Mouse (Mus musculus) ES-Bruce4 (cell line): ENCODE results near the gene Smo.

Experiments
- CTCF ChIP-seq: IDR thresholded peaks from one replicate; pipeline ENCODE4 v1.8.1; 2011; ENCODE audit warnings: low read depth, low read length
- POLR2A ChIP-seq: IDR thresholded peaks from one replicate; pipeline ENCODE4 v1.8.1; 2011; ENCODE audit warnings: low read length; ENCODE audit not compliant: insufficient read depth

GRCm38 (mm10) chr6:29756476-29756875 is 21.2 kb downstream of the Smo start:
- TF ChIP-seq CTCF, result no peak
- no peak for TF ChIP-seq POLR2A
